Mouse (Mus musculus) CH12.LX (cell line): Measurements from ENCODE around the gene Atg16l2.

ENCODE experiments used
- CTCF ChIP-seq, 2 experiments: IDR thresholded peaks in 1 of 2; conservative IDR thresholded peaks in 1 of 2; 2 replicates each; pipeline ENCODE4 v1.5.1; 2011 to 2012; ENCODE audit warnings: low read depth in 2 of 2, low read length in 2 of 2, improper control_type of control experiment in 1 of 2, inconsistent platforms in 1 of 2, mild to moderate bottlenecking in 1 of 2, moderate library complexity in 1 of 2
- EP300 ChIP-seq: IDR thresholded peaks from 2 replicates; pipeline ENCODE4 v1.6.1; 2011; ENCODE audit warnings: low read length, improper control_type of control experiment
- KAT2A ChIP-seq: IDR thresholded peaks from 2 replicates; pipeline ENCODE4 v1.6.1; 2012; ENCODE audit warnings: low read length, improper control_type of control experiment, inconsistent platforms; ENCODE audit not compliant: insufficient replicate concordance
- SIN3A ChIP-seq: IDR thresholded peaks from 2 replicates; pipeline ENCODE4 v1.6.1; 2012; ENCODE audit warnings: low read length, improper control_type of control experiment, inconsistent platforms

DNA sequence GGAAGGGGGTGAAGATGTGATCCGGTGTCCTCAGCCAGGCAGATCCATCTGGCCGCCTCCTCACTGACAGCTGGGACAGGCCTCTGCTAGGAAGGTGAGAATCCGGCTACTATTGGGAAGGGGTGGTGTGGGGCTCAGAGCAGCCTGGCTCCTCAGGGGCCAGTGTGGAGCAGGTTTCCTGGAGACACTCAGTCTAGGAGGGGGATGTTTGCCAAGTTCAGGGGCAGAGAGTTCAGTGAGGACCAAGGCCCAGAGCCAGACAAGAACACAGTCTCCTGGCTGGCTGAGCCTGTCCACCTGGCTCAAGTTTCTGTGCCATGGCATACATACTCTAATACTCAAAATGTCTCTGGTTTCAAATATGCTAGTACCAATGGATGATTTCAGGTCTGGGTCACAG, 35.4 kb upstream of the Atg16l2 start:
- TF ChIP-seq KAT2A (no peak), CTCF (conservative IDR thresholded peaks at IDR 0.05 in 1 of 2, IDR thresholded peaks at IDR 0.05 in 1 of 2; ENCODE audit: low read depth in 2 of 2, low read length in 2 of 2) (no peak), SIN3A (no peak), EP300 (no peak)
